Mouse (Mus musculus) frontal cortex, adult 2 months (tissue): ENCODE results near the gene Spata5. TPM values are rescaled to one million over a fixed set of nuclear protein-coding genes. Genes with fewer than 3 reads are reported as not detected.

ENCODE experiments used
- DNase-seq, 2 experiments: peaks; one replicate each; pipeline ENCODE4 v3.0.0; 2022; ENCODE audit warnings: low spot score in 1 of 2; ENCODE audit errors: extremely low spot score in 1 of 2
- polyA plus RNA-seq: library from polyadenylated mRNA; depleted of rRNA; stranded (reverse); fragments of >200 nt; gene quantifications from 2 replicates; pipeline ENCODE4 v1.2.3, GENCODE M21; 2012; rRNA removed

Gene Spata5
- polyA plus RNA-seq, 1 experiment = 6.6 TPM

DNA sequence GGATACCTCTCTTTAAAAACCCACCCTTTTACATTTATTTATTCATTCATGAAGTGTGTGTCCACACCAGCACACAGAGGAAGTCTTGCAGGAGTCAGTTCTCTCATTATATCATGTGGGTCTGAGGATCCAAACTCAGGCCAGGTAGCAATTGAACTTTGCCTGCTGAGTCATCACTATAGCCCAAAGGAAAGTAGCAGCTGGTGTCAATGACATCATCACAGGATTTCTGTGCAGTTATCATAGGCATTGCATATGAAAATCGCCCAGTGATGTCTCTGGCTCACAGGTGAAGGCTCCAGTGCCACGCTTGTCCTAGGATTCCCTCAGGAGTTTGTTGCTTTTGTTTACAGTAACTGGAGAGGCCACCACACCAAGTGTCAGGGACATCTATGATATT is 191.0 kb downstream of the Spata5 start:
- no peak for DNase-seq

- no peak for DNase-seq
These were observed 194.0 kb downstream of the Spata5 start for GRCm38 (mm10) chr3:37613722-37614121.

DNA sequence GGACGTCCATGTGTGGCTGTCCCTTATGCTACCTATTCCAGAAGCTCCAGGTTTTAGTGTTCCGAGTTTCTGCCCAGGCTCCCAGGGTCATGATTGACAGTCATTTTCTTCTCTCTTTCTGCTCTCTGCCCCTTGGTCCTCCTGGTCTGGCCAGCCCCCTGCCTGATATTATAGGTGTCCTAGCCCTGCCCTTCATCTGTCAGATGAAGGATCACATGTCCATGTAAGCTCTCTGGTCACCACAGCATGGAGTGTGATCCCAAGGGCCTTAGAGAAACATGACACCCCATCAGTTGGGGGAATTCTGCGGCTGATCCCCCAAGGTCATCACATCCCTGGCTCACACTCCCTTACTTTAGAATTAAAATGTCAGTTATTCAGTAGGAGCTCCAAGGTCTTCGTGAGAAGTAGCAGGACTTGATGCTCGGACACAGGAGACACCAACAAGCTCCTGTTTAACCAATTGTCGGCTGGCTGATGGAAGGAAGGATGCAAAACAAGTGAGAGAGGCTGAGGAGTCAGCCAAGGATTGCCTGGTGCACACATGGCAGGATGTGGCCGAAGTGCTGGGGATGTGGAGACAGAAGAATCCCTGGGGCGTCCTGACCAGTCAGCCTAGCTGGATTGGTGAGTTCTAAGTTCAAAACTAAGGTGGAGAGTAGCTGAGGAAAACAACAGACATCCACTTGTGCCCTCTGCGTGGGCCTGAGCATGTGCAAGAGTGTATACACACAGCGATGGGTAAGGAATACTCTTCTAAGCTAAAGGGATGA is 195.4 kb downstream of the Spata5 start:
- no peak for DNase-seq

DNA sequence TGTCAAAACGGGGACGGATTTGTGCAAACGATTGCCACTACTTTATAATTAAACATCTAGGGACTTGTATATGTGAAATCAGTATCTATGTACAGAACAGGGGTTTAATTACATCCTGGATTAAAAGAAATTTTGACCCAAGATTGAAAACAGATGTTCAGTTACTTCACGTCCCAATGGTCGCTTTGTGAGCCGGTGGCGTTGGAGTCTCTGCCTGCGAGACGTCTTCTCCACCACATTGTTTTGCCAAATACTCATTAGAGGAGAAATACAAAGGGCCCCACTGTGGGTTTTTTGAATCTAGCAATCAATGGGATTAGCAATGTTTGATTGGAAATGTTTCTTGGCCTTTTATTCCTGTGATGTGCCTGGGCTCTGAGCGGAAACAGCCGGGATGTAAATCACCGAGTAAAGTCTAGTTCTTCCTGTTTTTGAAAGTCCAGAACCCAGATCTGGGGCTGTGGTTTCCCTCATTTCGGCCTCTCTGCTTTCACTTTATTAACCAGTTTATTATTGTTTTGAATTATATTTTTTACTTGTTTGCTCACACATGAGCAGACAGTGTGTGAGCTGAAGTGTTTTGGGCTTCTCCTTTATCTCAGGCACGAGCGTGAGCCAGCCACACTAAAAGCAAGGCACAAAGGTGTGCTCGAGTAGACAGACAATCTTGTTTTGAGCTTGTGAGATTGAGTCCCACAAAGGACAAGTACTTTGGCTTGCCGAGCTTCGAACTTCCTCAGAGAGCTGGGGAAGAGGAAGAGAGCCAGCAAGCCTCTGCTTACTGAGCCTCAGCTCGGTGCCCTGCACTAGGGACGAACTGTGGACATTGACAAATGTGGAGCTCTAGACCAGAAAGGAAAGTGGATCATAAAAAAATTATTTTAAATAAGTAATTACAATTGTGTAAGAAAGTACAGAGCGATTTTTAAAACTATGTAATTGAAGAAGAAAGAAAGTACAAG is 197.2 kb downstream of the Spata5 start:
- DNase-seq = no peak

Other genes with a start within 250 kb of the Spata5 start
- gene Il21, start 187.3 kb upstream of the Spata5 start, polyA plus RNA-seq = 0.02 TPM in 1 of 2 replicates, not detected in the other
- 2.7 and 2.9 TPM in 2 replicates for gene Bbs12, start 107.3 kb upstream of the Spata5 start, polyA plus RNA-seq
- gene Cetn4, start 107.2 kb upstream of the Spata5 start, polyA plus RNA-seq = 12.0 and 12.2 TPM in 2 replicates
- 3.2 TPM in 2 replicates for gene Fgf2, start 71.5 kb upstream of the Spata5 start, polyA plus RNA-seq
- 9.0 and 10.0 TPM in 2 replicates for gene Nudt6, start 315 bp downstream of the Spata5 start, polyA plus RNA-seq
- gene Spry1, start 220.1 kb downstream of the Spata5 start, polyA plus RNA-seq = 11.1 and 11.6 TPM in 2 replicates